Mouse (Mus musculus): ENCODE measurements around the gene 2700049A03Rik.

GRCm38 (mm10) chr12:71122731-71123130, 13.9 kb upstream of the 2700049A03Rik start:
- TF ChIP-seq USF1 (IDR thresholded peaks at IDR 0.05; ENCODE audit: low read depth, low read length) (no peak), CHD2 (IDR thresholded peaks at IDR 0.05; ENCODE audit: low read length) (no peak), POLR2A (IDR thresholded peaks at IDR 0.05; ENCODE audit: low read depth, low read length) (no peak), CTCF (conservative IDR thresholded peaks at IDR 0.05 in 1 of 2, IDR thresholded peaks at IDR 0.05 in 1 of 2; ENCODE audit: low read depth in 2 of 2, low read length in 2 of 2) (no peak), JUND (conservative IDR thresholded peaks at IDR 0.05; ENCODE audit: low read depth, low read length) (no peak), MAX (IDR thresholded peaks at IDR 0.05; ENCODE audit: low read length) (no peak)
